Mouse (Mus musculus): ENCODE measurements around the gene Gm14406. TPM values are rescaled to one million over a fixed set of nuclear protein-coding genes. Genes with fewer than 3 reads are reported as not detected.

Gene Gm14406
- not detected for polyA plus RNA-seq (2014; fragmentation: Illumina TruSeq; extraction: RNeasy Lipid Tissue Mini Kit (QIAGEN cat#74804); ENCODE audit: low read depth, low replicate concordance)

GRCm38 (mm10) chr2:177577998-177578397, at the start of gene Gm14406:
Gene Gm14406, minus strand, starts transcription at chr2:177578210.

Other genes with a start within 250 kb of the Gm14406 start
- gene Gm14418, start 179.9 kb downstream of the Gm14406 start, polyA plus RNA-seq (2014; fragmentation: Illumina TruSeq; extraction: RNeasy Lipid Tissue Mini Kit (QIAGEN cat#74804); ENCODE audit: low read depth, low replicate concordance) = 12.4 TPM
- gene Zfp970, start 113.5 kb downstream of the Gm14406 start, polyA plus RNA-seq (2014; fragmentation: Illumina TruSeq; extraction: RNeasy Lipid Tissue Mini Kit (QIAGEN cat#74804); ENCODE audit: low read depth, low replicate concordance) = 90.1 TPM
- 69.2 TPM for gene Gm14403, start 80.0 kb downstream of the Gm14406 start, polyA plus RNA-seq (2014; fragmentation: Illumina TruSeq; extraction: RNeasy Lipid Tissue Mini Kit (QIAGEN cat#74804); ENCODE audit: low read depth, low replicate concordance)
- gene Gm14322, start 181.1 kb upstream of the Gm14406 start, polyA plus RNA-seq (2014; fragmentation: Illumina TruSeq; extraction: RNeasy Lipid Tissue Mini Kit (QIAGEN cat#74804); ENCODE audit: low read depth, low replicate concordance) = 5.9 TPM

All from liver, adult 10 weeks (tissue).